Mouse (Mus musculus) heart, adult 18-20 months (tissue): ENCODE measurements around the gene Csf3r. TPM values are rescaled to one million over a fixed set of nuclear protein-coding genes. Genes with fewer than 3 reads are reported as not detected.
A peak's percentile ranks its signal among the peaks of the same experiment; 100 is the strongest.
"Not testable (repeated sequence)": the region's sequence is repeated elsewhere in the genome, so short reads cannot be mapped to it uniquely, and the experiment has no call there.

Experiments
- DNase-seq, 2 experiments: peaks; one replicate each; pipeline ENCODE4 v3.0.0; 2021 to 2022; ENCODE audit warnings: mixed read lengths in 1 of 2
- long read RNA-seq, 2 experiments: library from polyadenylated mRNA; stranded (forward); transcript quantifications; one replicate each; pipeline ENCODE4 v2.0.0; 2021
- total RNA-seq, 2 experiments: library from RNA; stranded (reverse); gene quantifications; 2 replicates each; pipeline ENCODE4 v1.2.3; 2021

Gene Csf3r
- under 1 TPM; 0.62 TPM for total RNA-seq
- long read RNA-seq, experiment 1, partial matches to known transcripts = 0 of 2 reads
- long read RNA-seq, experiment 1, other reads (novel, unspliced or antisense) = 2 of 2 reads
- long read RNA-seq, experiment 2 = 0 reads

GRCm38 (mm10) chr4:126024303-126024900 is at the start of gene Csf3r:
Gene Csf3r (plus strand): TSS chr4:126024550.
- peak in 1 of 2 experiments; percentile 20 for DNase-seq

- DNase-seq = no peak
These were observed 46.6 kb upstream of the Csf3r start for GRCm38 (mm10) chr4:125977768-125978167.

DNA sequence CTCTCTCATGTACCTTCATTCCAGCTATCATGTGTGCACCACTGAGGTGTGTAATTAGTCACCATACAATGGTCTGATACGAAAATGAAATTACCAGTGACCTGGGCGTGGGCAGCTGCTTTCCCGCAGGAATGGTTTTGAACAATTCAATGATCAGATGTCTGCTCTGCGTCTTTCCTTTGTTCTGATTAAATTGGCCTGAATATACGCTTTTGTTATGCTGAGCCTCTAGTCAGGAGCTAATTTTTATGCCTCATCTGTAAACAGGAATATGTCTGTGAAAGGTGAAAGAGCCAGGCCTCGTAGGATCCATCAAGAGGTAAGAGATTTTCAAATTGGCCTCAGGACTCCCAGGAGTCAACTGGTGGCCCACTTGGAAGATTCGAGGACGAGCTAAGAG is 41.1 kb upstream of the Csf3r start:
- no peak for DNase-seq

DNA sequence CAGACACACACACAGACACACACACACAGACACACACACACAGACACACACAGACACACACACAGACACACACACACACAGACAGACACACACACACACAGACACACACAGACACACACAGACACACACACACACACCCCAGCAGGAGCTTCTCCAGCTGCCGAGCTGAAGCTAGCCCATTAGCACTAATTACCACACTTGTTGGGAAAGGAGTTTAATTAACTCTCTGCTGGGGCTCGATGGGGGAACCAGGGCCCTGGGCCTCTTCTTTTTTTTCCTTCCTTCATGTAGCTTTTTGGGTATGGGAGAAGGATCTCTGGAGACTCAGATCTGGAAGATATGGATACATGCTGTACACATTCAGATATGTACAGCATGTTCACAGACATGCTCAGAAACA is 38.6 kb upstream of the Csf3r start:
- DNase-seq = not testable (repeated sequence)

DNA sequence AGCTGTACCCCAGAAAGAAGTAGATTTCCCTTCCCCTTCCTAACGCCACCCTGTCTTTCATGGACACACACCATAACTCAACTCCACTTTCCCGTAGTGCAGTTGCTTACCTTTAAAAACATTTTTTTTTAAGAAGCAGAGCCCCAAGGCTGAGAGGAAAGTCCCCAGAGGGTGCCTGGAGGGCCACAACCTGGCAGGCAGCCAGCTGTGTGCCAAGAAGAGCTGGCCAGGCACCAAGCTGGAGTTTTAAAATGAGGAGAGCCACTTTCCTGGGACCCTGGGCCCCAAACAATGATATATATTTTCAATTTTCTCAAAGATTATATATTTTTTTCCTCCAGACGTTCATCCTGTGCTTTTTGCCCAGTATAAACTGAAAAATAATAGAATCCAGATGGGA is 37.3 kb upstream of the Csf3r start:
- DNase-seq = no peak

GRCm38 (mm10) chr4:125989061-125989460 is 35.3 kb upstream of the Csf3r start:
- no peak for DNase-seq

GRCm38 (mm10) chr4:125990143-125990542 is 34.2 kb upstream of the Csf3r start:
- DNase-seq = peak; percentile 21 to 47

DNA sequence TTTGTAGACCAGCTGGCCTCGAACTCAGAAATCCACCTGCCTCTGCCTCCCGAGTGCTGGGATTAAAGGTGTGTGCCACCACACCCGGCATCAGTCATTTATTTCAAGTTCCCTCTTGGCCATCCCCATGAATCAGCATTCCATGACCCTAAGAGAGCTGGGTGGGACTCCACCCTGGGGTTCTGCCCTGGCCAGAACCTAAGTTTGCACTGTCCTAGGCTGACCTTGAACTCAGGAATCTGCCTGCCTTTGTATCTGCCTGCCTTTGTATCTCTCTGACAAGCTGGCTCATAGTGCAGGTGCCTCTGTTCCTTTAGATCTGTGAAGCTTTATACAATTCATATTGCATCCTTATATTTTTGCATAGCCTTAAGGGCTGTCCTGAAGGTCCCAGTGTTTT is 32.1 kb upstream of the Csf3r start:
- DNase-seq = no peak

DNA sequence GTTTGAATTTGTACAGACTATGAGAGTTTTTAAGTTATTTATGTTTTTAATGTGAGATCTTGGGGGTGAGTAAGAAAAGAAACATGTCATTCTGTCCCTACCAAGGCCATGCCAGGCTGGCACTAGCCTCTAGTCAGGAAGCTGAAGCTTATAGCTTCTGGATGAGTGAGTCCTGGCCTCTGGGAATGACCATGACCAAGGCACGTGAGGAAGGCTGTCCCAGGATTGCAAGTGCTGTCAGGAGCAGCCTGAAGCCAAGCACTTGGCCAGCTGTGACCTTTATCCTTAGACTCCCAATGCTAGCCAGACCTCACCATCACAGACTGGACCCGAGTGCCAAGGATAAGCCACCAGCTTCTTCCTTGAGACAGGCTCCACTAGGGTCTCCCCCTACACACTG is 31.4 kb upstream of the Csf3r start:
- DNase-seq = no peak

- DNase-seq = no peak
These were observed 27.8 kb upstream of the Csf3r start for GRCm38 (mm10) chr4:125996576-125996975.

DNA sequence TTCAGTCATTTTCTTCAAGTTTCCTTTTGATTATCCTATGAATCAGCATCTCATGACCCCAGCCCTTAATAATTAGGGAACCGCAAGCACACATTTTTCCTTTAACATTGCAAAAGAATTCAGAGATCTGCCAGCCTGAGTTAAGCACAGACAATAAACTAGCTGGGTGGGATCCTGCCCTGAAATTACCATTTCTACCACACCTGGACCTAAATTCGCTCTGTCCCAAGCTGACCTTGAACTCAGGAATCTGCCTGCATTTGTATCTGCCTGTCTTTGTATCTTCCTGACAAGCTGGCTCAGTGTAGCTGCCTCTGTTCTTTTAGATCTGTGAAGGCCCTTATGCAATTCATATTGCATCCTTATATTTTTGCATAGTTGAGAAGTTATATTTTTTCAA is 26.5 kb upstream of the Csf3r start:
- DNase-seq = no peak

DNA sequence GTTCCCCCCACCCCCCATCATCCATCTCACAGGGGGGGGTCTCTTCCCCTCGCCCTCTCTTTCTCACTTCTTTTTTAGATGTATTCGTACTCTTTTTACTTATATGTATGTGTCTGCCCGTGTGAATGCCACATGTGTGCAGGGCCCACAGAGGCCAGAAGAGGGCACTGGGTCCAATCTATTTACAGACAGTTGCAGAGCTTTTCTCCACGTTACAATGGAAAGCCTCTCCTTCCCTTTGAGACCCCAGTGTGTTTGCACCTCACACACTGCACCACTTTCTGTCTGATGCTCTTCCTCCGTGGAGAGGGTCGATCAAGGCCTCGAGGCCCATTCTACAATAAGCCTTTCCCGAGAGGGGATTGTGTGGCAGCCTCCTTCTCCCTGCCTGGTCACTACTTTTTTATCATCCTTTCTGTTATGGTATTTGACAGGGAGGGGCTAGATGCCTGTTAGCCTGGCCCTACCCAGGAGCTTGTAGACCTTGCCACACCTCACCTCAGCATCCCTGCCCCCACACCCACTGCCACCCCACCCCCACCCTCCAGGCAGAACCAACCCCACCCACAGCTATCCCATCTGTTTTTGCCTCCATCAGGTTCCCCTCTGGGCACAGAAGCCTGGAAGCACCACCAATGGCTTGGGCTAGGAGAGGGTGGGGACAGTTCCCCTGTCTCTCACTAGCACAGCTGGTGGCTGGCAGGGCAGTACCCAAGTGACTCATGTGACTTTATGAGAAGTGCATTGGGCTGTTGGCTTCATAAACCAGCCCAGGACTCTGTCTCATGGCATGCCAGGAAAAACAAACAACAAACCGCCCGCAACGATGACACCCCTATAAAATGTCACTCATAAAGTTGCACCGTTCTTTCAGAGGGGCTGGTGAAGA is 22.8 kb upstream of the Csf3r start:
- DNase-seq = no peak

- DNase-seq = no peak
These were observed 6.5 kb upstream of the Csf3r start for GRCm38 (mm10) chr4:126017676-126018332.

- DNase-seq = peak in 1 of 2 experiments; percentile 57
These were observed 5.3 kb upstream of the Csf3r start for GRCm38 (mm10) chr4:126018966-126019538.

DNA sequence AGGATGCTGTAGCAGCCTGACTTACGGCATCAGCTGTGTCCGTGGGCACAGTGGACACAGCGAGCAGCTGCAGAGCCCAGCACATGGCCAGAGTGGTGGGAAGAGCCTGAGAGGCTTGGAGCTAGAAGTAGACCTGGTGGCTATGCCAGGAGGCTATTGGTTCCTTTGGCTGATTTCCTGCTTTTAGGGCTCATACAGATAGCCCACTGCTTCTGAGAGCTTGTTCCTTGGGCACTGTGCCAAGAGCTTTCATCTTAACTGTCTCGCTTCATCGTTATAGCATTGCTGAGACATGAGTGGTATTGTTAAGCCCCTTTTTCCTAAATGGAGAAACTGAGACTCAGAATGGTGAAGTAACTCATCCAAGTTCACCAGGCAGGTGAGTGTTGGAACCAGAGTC is 1.5 kb downstream of the Csf3r start:
- no peak for DNase-seq

- DNase-seq = no peak
These were observed 3.6 kb downstream of the Csf3r start for GRCm38 (mm10) chr4:126027980-126028379.

GRCm38 (mm10) chr4:126029042-126029441 is 4.7 kb downstream of the Csf3r start:
- DNase-seq = no peak

GRCm38 (mm10) chr4:126030705-126031104 is 6.4 kb downstream of the Csf3r start:
- DNase-seq = no peak

DNA sequence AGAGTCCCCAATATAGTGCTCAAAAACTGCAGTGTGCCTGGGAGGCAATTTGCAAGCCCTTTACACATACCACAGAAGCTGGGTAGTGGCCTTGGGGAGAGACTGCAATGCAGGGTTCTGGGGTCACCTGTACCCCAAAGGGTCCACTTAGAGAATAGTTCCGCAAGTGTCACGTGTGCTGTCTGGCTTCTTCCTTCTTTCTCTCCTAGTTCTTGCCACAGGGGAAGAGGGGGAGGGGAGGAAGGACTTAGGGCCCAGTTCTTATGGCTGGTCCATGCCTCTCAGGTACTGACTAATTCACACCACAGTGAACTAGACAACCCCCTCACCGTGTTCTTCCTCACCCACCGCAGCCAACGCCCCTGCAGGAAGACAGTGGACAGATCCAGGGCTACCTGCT is 11.1 kb downstream of the Csf3r start:
- DNase-seq = no peak

DNA sequence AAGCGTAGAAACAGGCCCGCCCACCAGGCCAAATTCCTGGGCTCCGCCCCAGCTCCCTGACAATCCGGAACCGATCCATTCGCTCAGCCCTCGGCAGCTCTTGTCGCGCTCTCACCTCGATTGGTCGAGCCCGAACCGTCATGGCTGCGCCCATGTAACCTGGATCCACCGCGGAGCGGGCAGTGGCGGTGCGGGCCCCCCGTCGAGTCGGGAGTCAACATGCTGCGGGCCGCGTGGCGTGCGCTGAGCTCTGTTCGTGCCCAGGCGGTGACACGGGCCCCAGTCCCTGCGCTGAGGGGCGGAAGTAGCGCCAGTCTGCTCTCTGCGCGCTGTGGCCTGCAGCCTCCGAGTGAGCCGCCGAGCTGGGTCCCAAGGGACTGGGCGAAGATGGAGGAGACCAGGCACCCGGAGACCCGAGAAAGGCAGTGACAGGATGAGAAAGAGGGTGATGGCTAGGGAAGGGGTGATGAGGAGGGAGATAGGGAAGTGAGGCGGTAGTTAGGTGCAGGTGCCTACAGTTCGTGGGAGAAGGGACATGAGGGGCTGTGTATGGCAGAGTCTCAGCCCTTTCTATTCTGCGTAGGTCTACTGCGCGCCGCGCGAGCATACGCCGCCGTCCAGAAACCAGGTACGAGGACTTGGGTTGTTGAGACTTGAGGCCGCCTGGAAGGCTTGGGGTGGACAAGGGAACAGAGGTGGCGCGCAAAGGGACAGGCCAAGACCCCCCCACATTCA is 22.7 kb downstream of the Csf3r start, which contains the start of gene Mrps15:
TSS of gene Mrps15 (plus strand) at position 75 of the 735 bp plus-strand sequence.
- peak; percentile 91 to 92 for DNase-seq

- DNase-seq = peak; percentile 26 to 51
These were observed 27.3 kb downstream of the Csf3r start for GRCm38 (mm10) chr4:126051617-126052016.
